Mouse (Mus musculus) bone marrow macrophage, adult 2 months (primary cell): ENCODE measurements around the gene Crybb2. TPM values are rescaled to one million over a fixed set of nuclear protein-coding genes. Genes with fewer than 3 reads are reported as not detected.
A peak's percentile ranks its signal among the peaks of the same experiment; 100 is the strongest.

Source experiments
- H3K27ac ChIP-seq: 2 replicates; pipeline ENCODE4 v1.5.1; 2012; ENCODE audit warnings: low read depth, low read length; ENCODE audit not compliant: insufficient read depth
- H3K4me1 ChIP-seq: 2 replicates; pipeline ENCODE4 v1.6.1; 2012; ENCODE audit warnings: low read length; ENCODE audit not compliant: control insufficient read depth, insufficient read depth
- H3K4me3 ChIP-seq: 2 replicates; pipeline ENCODE4 v1.5.1; 2012; ENCODE audit warnings: mild to moderate bottlenecking, low read length, moderate library complexity; ENCODE audit not compliant: insufficient read depth
- CTCF ChIP-seq: IDR thresholded peaks from 2 replicates; pipeline ENCODE4 v1.5.1; 2012; ENCODE audit warnings: low read depth, mild to moderate bottlenecking, low read length, moderate library complexity
- POLR2A ChIP-seq: IDR thresholded peaks from 2 replicates; pipeline ENCODE4 v1.6.1; 2012; ENCODE audit warnings: mild to moderate bottlenecking, low read depth, low read length, borderline replicate concordance
- polyA plus RNA-seq: library from polyadenylated mRNA; stranded (reverse); fragments of >200 nt; gene quantifications from 2 replicates; pipeline ENCODE4 v1.2.4, GENCODE M21; 2012; ENCODE audit not compliant: missing spikeins, insufficient read depth, insufficient read length

Gene Crybb2
- polyA plus RNA-seq, 1 experiment: not detected

DNA sequence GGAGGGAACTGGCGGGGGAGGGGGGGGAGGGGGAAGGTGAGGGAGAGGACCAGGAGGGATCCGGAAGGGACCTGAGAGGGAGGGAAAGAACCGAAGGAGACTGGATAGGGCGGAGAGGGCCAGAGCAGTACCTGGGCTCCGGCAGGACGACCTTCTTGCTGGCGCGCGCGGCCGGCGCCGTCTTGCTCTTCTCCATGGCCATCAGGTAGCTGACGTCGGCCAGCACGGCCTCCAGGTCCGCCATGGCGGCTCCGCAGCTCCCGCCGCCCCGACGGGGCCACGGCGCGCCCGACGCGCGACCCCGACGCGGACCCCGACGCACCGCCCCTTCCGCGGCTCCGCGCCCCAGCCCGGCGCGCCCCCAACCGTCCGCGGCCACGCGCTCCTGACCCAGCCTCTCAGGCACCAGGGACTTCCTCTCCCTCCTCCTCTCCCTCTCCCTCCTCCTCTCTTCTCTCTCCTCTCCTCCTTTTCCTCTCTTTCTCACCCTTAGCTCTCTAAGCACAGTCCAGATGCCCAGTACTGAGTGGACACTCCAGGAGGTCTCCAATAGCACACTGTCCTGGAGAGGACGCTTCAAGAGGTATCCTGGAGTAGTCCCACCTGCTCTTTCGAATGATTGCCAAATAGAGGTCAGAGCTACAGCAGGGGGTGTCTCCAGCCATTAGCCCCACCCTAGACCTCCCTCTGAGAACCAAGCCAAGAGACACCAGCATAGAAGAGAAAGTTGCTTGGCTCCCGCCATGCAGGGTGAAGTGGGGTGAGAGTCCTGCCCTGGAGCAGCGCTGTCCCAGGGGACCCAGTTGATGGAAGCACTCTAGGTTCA lies 54.5 kb downstream of the Crybb2 start, which contains the start of gene Grk3:
Gene Grk3 (minus strand): TSS at position 556 of the 826 bp plus-strand sequence.
- H3K4me3 ChIP-seq: peak within 1 kb of the TSS; percentile 57

DNA sequence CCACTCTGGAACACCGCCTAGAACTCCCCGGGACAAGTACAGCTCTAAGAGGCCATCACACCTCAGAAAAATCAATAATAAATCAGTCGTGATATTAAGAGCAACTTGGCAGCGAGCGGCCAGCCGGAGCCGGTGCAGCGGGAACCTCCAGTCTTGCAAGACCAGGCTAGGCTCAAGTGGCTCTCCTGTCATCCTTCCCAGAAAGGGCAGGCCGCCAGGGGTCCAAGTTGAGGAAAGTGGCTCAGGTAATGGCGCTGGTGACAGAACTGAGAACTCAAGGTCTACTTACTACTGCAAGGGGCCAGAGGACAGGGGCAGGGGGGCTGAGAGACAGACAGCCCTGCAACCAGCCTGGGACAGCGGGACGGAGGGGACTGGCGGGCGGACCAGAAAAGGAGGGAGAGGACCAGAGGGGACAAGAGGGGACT lies 55.1 kb downstream of the Crybb2 start:
- no peak for TF ChIP-seq CTCF
- no peak for TF ChIP-seq POLR2A
- Histone ChIP-seq H3K4me1 (peaks cover 9% of the 10 kb centered on the region), H3K27ac (no peak overlapping the region), H3K4me3 (peak overlapping the region; percentile 57)

More for the DNA sequence above, 54.5 kb downstream of the Crybb2 start, which contains the start of gene Grk3:
- TF ChIP-seq CTCF: no peak
- no peak for TF ChIP-seq POLR2A
- Histone ChIP-seq H3K27ac (peak within 1 kb of the TSS; percentile 29), H3K4me1 (peaks cover 9% of the 10 kb centered on the region)

DNA sequence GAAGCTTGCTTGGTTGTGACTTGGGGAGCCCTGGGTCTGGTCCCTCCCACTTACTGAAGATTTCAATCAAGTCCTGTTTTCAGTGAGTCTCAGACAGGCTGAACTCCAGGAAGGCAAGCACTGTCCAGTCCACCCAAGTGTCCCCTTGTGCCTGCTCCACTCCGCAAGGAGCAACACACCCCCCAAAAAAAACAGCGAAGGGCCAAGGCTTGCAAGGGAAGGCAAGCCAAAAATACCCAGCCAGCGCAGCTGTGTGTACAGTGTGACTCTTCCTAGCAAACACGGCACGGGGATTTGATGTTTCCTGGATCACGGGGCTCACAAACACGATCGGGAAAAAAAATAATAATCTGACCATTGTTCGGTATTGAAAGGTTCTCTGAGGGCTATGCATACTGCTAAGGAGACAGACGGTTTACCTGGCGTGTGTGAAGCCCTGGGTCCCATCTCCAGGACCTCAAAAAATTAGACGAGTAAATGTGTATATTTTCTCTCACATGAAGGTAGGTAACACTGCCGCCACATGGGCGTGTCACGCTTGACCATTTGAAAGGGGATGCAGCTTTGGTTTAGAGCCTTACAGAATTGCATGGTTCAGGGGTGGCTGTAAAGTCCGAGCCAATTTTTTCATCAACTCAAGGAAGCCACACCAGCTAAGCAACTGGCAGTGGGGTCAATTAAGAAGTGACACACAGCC lies 55.7 kb downstream of the Crybb2 start:
- Histone ChIP-seq H3K4me1 (peaks cover 9% of the 10 kb centered on the region), H3K27ac (no peak overlapping the region), H3K4me3 (peak overlapping the region; percentile 57; the same call in 1 of the 2 replicates)
- TF ChIP-seq POLR2A: no peak
- no peak for TF ChIP-seq CTCF

DNA sequence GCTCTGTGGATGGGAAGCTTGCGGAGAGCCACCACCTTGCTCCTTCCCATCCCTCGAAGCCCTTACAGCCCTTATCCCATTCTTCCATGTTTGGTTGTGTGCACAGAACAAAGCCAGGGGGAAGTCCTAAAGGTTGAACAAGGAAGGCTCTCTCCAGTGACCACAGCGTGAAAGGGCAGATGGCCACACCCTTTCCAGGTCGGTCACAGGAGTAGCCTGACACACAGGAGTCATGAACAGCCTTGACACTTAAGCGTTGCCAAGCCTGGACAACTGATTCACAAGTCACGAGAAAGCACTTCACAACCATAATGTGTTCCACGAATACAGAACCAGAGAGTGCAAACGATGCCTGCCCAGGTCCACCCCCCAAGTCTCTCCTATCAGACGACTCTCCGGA lies 58.0 kb downstream of the Crybb2 start:
- Histone ChIP-seq H3K4me1 (peaks cover 15% of the 10 kb centered on the region), H3K27ac (no peak overlapping the region), H3K4me3 (no peak overlapping the region)
- TF ChIP-seq POLR2A (no peak), CTCF (no peak)

DNA sequence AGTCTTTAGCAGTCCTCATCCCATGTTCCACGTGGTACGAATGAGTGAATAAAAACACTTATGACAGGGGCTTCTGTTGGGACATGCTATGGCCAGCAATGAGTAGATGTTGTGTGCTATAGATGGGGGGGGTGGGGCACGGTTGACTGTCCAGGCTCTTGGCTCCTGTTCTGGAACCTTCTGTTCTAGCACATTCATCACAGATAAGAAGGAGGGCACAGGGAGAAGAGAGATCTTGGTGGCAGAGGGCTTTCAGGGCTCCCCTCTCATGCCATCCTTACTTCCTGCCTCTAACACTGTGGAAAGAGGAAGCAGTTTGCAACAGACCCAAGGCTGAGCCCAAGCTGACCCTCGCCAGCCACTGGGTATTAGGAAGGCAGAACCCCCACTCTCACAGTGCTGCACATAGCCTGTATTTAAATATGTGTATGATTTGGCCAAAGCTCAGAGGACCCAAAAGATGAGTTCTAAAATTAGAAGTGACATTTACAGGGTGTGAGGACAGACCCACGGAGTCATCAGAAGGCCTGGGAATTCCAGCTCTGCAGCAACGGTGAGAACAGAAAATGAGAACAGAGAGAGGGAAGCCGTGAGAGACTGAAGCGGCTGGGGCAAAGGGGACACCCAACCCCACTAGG lies 60.6 kb downstream of the Crybb2 start:
- peaks cover 9% of the 10 kb centered on the region for H3K4me1 ChIP-seq
- no peak overlapping the region for H3K4me3 ChIP-seq
- no peak for TF ChIP-seq CTCF
- no peak for TF ChIP-seq POLR2A
- H3K27ac ChIP-seq: peak overlapping the region; percentile 33; the same call in 1 of the 2 replicates

DNA sequence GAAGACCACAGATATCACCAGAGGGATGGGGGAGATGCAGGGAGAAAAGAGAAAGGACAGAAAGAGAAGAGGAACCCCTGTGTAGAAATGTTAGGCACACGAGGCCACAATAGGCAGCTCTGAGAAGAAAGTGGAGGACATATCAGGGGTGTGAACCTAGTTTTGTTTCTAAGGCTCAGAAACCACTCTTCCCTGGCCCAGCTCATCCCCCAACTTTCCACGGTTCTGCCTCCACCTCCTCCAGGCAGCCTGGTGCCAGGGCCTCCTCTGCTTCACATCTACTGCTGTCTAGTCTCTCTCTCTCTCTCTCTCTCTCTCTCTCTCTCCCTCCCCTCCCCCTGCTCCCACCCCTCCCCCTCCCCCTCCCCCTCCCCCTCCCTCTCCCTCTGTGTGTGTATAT lies 61.4 kb downstream of the Crybb2 start:
- H3K4me1 ChIP-seq: peaks cover 9% of the 10 kb centered on the region
- H3K4me3 ChIP-seq: no peak overlapping the region
- TF ChIP-seq CTCF: no peak
- TF ChIP-seq POLR2A: no peak
- no peak overlapping the region for H3K27ac ChIP-seq

Other genes starting within 250 kb of the Crybb2 start
- gene Myo18b, start 173.8 kb downstream of the Crybb2 start, polyA plus RNA-seq: not detected in 2 replicates
- 32.9 and 33.9 TPM in 2 replicates for gene Grk3, start 54.3 kb downstream of the Crybb2 start, polyA plus RNA-seq
- gene Crybb3, start 11.5 kb upstream of the Crybb2 start, polyA plus RNA-seq: not detected in 2 replicates
- gene 2900026A02Rik, start 151.1 kb upstream of the Crybb2 start, polyA plus RNA-seq: 5.7 and 5.9 TPM in 2 replicates
- gene Tmem211, start 156.8 kb upstream of the Crybb2 start, polyA plus RNA-seq: not detected in 2 replicates
- gene Sgsm1, start 240.7 kb upstream of the Crybb2 start, polyA plus RNA-seq: not detected in 2 replicates